Mouse (Mus musculus): ENCODE measurements at regions not wholly inside any gene's neighbourhood (a gene's known extent, or its start where the extent isn't known, plus 50 kb on each side); places are given as distances from the start of the nearest gene placed in this dataset.

- TF ChIP-seq POLR2A (IDR thresholded peaks at IDR 0.05; ENCODE audit: control insufficient read depth in 1 of 2, insufficient read depth in 1 of 2, low read depth in 1 of 2, low read length in 2 of 2, poor library complexity in 1 of 2) (no peak), USF1 (IDR thresholded peaks at IDR 0.05; ENCODE audit: low read depth, low read length) (no peak), EP300 (IDR thresholded peaks at IDR 0.05; ENCODE audit: low read depth in 1 of 2, low read length in 2 of 2) (no peak), CHD2 (IDR thresholded peaks at IDR 0.05; ENCODE audit: low read length) (no peak), MAZ (IDR thresholded peaks at IDR 0.05; ENCODE audit: low read depth, low read length) (no peak), E2F4 (IDR thresholded peaks at IDR 0.05; ENCODE audit: borderline replicate concordance, low read depth, low read length) (no peak)
These were observed 327.4 kb downstream of the Eipr1 start for GRCm38 (mm10) chr12:29079011-29079410.

All from MEL (cell line).